19 mouse cellular contexts compared by ENCODE assay signal in the genomic region with DNA sequence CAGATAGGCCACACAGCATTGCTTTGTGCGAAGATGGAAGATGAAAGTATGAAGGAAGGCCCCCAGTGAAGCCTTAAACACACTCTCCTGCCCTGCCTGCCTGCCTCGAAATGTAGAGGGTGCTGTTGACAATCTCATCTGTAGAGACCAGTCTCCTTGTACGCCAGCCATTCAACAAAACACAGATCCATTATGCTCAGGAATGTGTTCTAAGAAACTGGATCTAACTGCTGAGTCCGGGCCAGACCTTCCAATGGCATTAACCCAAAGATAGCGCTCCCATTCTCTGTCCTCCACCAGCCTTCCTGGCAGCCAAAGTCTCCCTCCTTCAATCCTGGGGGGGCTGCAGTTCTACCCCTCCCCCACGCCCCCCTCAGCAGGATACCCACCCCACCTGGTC. TPM values are rescaled to one million over a fixed set of nuclear protein-coding genes. Genes with fewer than 3 reads are reported as not detected.
DNase-seq lines count a peak whose midpoint lies in the region; ATAC-seq and TF ChIP-seq lines count a peak whose summit lies in the region.
"Had no signal": no experiment of that assay in that cellular context is flagged by ENCODE, and none has a peak within 500 bp of the region (broad histone marks: within the 10 kb centered on the region; RNA-seq: fewer than 3 reads in every experiment).

No protein-coding gene starts in this region.

- no peaks in the 10 kb centered on the region for H3K9me3 ChIP-seq in forebrain, embryonic 10.5 days
- H3K9me3 ChIP-seq in forebrain, embryonic 12.5 days, result no peaks in the 10 kb centered on the region
- H3K9me3 ChIP-seq in lung, postnatal 0 days (ENCODE audit: low read length), result no peaks in the 10 kb centered on the region
- H3K9me3 ChIP-seq in hindbrain, embryonic 16.5 days (ENCODE audit: control insufficient read depth, low read length), result no peaks in the 10 kb centered on the region
- H3K9me3 ChIP-seq: embryonic facial prominence, embryonic 12.5 days; heart, embryonic 15.5 days had no signal

- H3K27me3 ChIP-seq in forebrain, embryonic 10.5 days (ENCODE audit: poor library complexity, severe bottlenecking), result no peaks in the 10 kb centered on the region
- no peaks in the 10 kb centered on the region for H3K27me3 ChIP-seq in forebrain, embryonic 12.5 days
- H3K27me3 ChIP-seq in lung, postnatal 0 days (replicated peaks; ENCODE audit: insufficient read depth, low read length), result no peaks in the 10 kb centered on the region
- H3K27me3 ChIP-seq in hindbrain, embryonic 16.5 days (replicated peaks; ENCODE audit: control insufficient read depth, insufficient read depth, low read length), result no peaks in the 10 kb centered on the region
- H3K27me3 ChIP-seq: CH12.LX; embryonic facial prominence, embryonic 12.5 days; heart, embryonic 15.5 days; Patski had no signal

- 0 out of 2 replicates have a peak overlapping the region, but pooled peaks have one; percentile 16 for H3K27ac ChIP-seq in forebrain, embryonic 10.5 days
- no peak overlapping the region for H3K27ac ChIP-seq in forebrain, embryonic 12.5 days
- H3K27ac ChIP-seq in lung, postnatal 0 days (ENCODE audit: low read length), result no peak overlapping the region
- H3K27ac ChIP-seq in hindbrain, embryonic 16.5 days (ENCODE audit: low read depth, low read length), result no peak overlapping the region
- H3K27ac ChIP-seq: embryonic facial prominence, embryonic 12.5 days; heart, embryonic 15.5 days had no signal

- TF ChIP-seq POLR2A in lung, adult 2 months (IDR thresholded peaks at IDR 0.05; ENCODE audit: borderline replicate concordance, extremely low read depth, low read depth, low read length), result no peak

- 79% methylated on average over 6 of the region's 6 CpGs for WGBS in forebrain, embryonic 10.5 days
- 73% methylated on average over 6 of the region's 6 CpGs for WGBS in forebrain, embryonic 12.5 days
- WGBS in lung, postnatal 0 days, result 73% methylated on average over 6 of the region's 6 CpGs
- 63% methylated on average over 6 of the region's 6 CpGs for WGBS in lung, adult 2 months
- WGBS in hindbrain, embryonic 16.5 days, result 68% methylated on average over 6 of the region's 6 CpGs

- ATAC-seq in forebrain, embryonic 12.5 days (ENCODE audit: low FRiP score), result no peak
- no peak for ATAC-seq in lung, postnatal 0 days
- peak; percentile 67; the same call in 1 of the 2 replicates for ATAC-seq in hindbrain, embryonic 16.5 days
- ATAC-seq: liver, postnatal 0 days; Patski had no signal

- no peak overlapping the region for H3K4me3 ChIP-seq in forebrain, embryonic 10.5 days
- no peak overlapping the region for H3K4me3 ChIP-seq in forebrain, embryonic 12.5 days (replicated peaks)
- no peak overlapping the region for H3K4me3 ChIP-seq in lung, postnatal 0 days (ENCODE audit: low read depth, low read length)
- H3K4me3 ChIP-seq in lung, adult 2 months (replicated peaks; ENCODE audit: extremely low read depth, low read depth, low read length), result no peak overlapping the region
- H3K4me3 ChIP-seq in hindbrain, embryonic 16.5 days (ENCODE audit: low read length), result no peak overlapping the region
- H3K4me3 ChIP-seq: embryonic facial prominence, embryonic 12.5 days; heart, embryonic 15.5 days had no signal

- no peak for DNase-seq in forebrain, embryonic 10.5 days (ENCODE audit: extremely low spot score, low spot score)
- peak; percentile 44 for DNase-seq in lung, postnatal 0 days (ENCODE audit: low spot score)
- no peak for DNase-seq in lung, adult 2 months
- DNase-seq in R1 (ENCODE audit: low read depth, low spot score), result peak; percentile 39
- DNase-seq in layer of hippocampus, postnatal 10 days (ENCODE audit: low spot score in 2 of 2), result no peak
- no peak for DNase-seq in retina, postnatal 1 day
- DNase-seq: heart, adult 18-20 months; kidney, adult 2 months; kidney, postnatal 14 days; liver; liver, postnatal 0 days; lung, postnatal 36 days; thymus, adult 2 months had no signal

- TF ChIP-seq CTCF in lung, postnatal 0 days (IDR thresholded peaks at IDR 0.05), result peak; percentile 28; the same call in 1 of the 2 replicates
- no peak for TF ChIP-seq CTCF in lung, adult 2 months (IDR thresholded peaks at IDR 0.05; ENCODE audit: insufficient read depth, low read length)

- no peak overlapping the region for H3K9ac ChIP-seq in forebrain, embryonic 12.5 days
- no peak overlapping the region for H3K9ac ChIP-seq in lung, postnatal 0 days (replicated peaks; ENCODE audit: low read depth)
- no peak overlapping the region for H3K9ac ChIP-seq in hindbrain, embryonic 16.5 days (ENCODE audit: low read depth, low read length)
- H3K9ac ChIP-seq: embryonic facial prominence, embryonic 12.5 days; heart, embryonic 15.5 days; liver, postnatal 0 days had no signal

- H3K4me1 ChIP-seq in forebrain, embryonic 10.5 days, result 0 out of 2 replicates have a peak, but pooled peaks cover 3% of the 10 kb centered on the region
- H3K4me1 ChIP-seq in forebrain, embryonic 12.5 days, result peaks cover 14% of the 10 kb centered on the region
- H3K4me1 ChIP-seq in lung, postnatal 0 days (ENCODE audit: insufficient read depth, low read depth, low read length), result no peaks in the 10 kb centered on the region
- no peaks in the 10 kb centered on the region for H3K4me1 ChIP-seq in lung, adult 2 months (ENCODE audit: control insufficient read depth, insufficient read depth, low read length)
- H3K4me1 ChIP-seq in hindbrain, embryonic 16.5 days (ENCODE audit: control insufficient read depth, insufficient read depth, low read depth, low read length), result no peaks in the 10 kb centered on the region
- H3K4me1 ChIP-seq: embryonic facial prominence, embryonic 12.5 days; heart, embryonic 15.5 days had no signal

- peaks cover 99% of the 10 kb centered on the region for H3K36me3 ChIP-seq in forebrain, embryonic 10.5 days (replicated peaks)
- peaks cover 75% of the 10 kb centered on the region for H3K36me3 ChIP-seq in forebrain, embryonic 12.5 days (replicated peaks)
- no peaks in the 10 kb centered on the region for H3K36me3 ChIP-seq in lung, postnatal 0 days (ENCODE audit: insufficient read depth, low read length)
- H3K36me3 ChIP-seq in hindbrain, embryonic 16.5 days (ENCODE audit: control insufficient read depth, insufficient read depth, low read length), result peaks cover 3% of the 10 kb centered on the region; the same call in 1 of the 2 replicates
- H3K36me3 ChIP-seq: heart, embryonic 15.5 days had no signal

- no peak for TF ChIP-seq EP300 in lung, postnatal 0 days (IDR thresholded peaks at IDR 0.05)

- H3K4me2 ChIP-seq in forebrain, embryonic 12.5 days, result no peak overlapping the region
- no peak overlapping the region for H3K4me2 ChIP-seq in lung, postnatal 0 days (replicated peaks; ENCODE audit: low read depth, low read length)
- no peak overlapping the region for H3K4me2 ChIP-seq in hindbrain, embryonic 16.5 days (ENCODE audit: low read length)
- H3K4me2 ChIP-seq: embryonic facial prominence, embryonic 12.5 days; heart, embryonic 15.5 days had no signal

RNA-seq across cellular contexts. Expression of a gene that starts 42.2 kb away (rescaled TPM):
- polyA plus RNA-seq in forebrain, embryonic 10.5 days (2016; fragmentation: Nextera tagmentation; extraction: Ambion mirVana), result 25.9 TPM in 2 replicates
- 28.3 and 31.0 TPM in 2 replicates for polyA plus RNA-seq in forebrain, embryonic 12.5 days (2016; fragmentation: Nextera tagmentation; extraction: Ambion mirVana)
- polyA plus RNA-seq in lung, postnatal 0 days (2015; fragmentation: Nextera tagmentation; extraction: Ambion mirVana), result 13.7 and 14.1 TPM in 2 replicates
- 22.2 and 23.4 TPM in 2 replicates for polyA plus RNA-seq in lung, adult 2 months (2012; rRNA removed)
- polyA plus RNA-seq in hindbrain, embryonic 16.5 days (2015; fragmentation: Nextera tagmentation; extraction: Ambion mirVana), result 12.1 and 16.4 TPM in 2 replicates
- total RNA-seq in layer of hippocampus, postnatal 10 days (2021), result 10 to 100 TPM; 10.8 to 11.3 TPM

Comparison
In these comparisons a context has a peak if more than half of its experiments do, and no peak if none do; other contexts are left out.
1. DNase-seq: peak in lung, postnatal 0 days (single experiment) and R1 (single experiment); none in forebrain, embryonic 10.5 days (single experiment), lung, adult 2 months (single experiment), layer of hippocampus, postnatal 10 days (0 of 2) and retina, postnatal 1 day (single experiment).